ENCODE assay signal across 20 mouse cellular contexts in genomic region chr3:56238228-56238627, GRCm38 (mm10). TPM values are rescaled to one million over a fixed set of nuclear protein-coding genes. Genes with fewer than 3 reads are reported as not detected.
A peak's percentile ranks its signal among the peaks of the same experiment; 100 is the strongest.
DNase-seq lines count a peak whose midpoint lies in the region; ATAC-seq lines count a peak whose summit lies in the region.
"Had no signal": no experiment of that assay in that cellular context is flagged by ENCODE, and none has a peak within 500 bp of the region (broad histone marks: within the 10 kb centered on the region; RNA-seq: fewer than 3 reads in every experiment).

No protein-coding gene starts in this region.

- no peaks in the 10 kb centered on the region for H3K36me3 ChIP-seq in kidney, embryonic 16.5 days (ENCODE audit: insufficient read depth, low read length)
- H3K36me3 ChIP-seq: G1E had no signal

- no peak overlapping the region for H3K27ac ChIP-seq in kidney, embryonic 16.5 days (ENCODE audit: low read length)

- no peak overlapping the region for H3K4me3 ChIP-seq in kidney, embryonic 16.5 days (ENCODE audit: low read length)

- H3K4me1 ChIP-seq in kidney, embryonic 16.5 days (ENCODE audit: insufficient read depth, low read length), result no peaks in the 10 kb centered on the region

- H3K27me3 ChIP-seq in kidney, embryonic 16.5 days (ENCODE audit: insufficient read depth, low read length), result no peaks in the 10 kb centered on the region
- H3K27me3 ChIP-seq: CH12.LX, Patski had no signal

- ATAC-seq in kidney, embryonic 16.5 days (ENCODE audit: low FRiP score, low TSS enrichment), result no peak
- ATAC-seq: activated CD4-positive, CD25-positive, alpha-beta regulatory T cell, adult 4 months; CD4-positive, CD25-positive, alpha-beta regulatory T cell, adult 4 months; Patski had no signal

- H3K4me2 ChIP-seq in kidney, embryonic 16.5 days (replicated peaks; ENCODE audit: low read depth, low read length), result no peak overlapping the region

- H3K9me3 ChIP-seq in kidney, embryonic 16.5 days (ENCODE audit: low read length), result no peaks in the 10 kb centered on the region

- DNase-seq in heart, adult 11 months, result peak; percentile 79
- DNase-seq in heart, postnatal 4 days, result no peak
- DNase-seq in A20 (ENCODE audit: low read depth, low spot score), result peak; percentile 13
- DNase-seq: adrenal gland, adult 2 months; adrenal gland, adult 8-10 months; adrenal gland, postnatal 10 days; adrenal gland, postnatal 14 days; adrenal gland, postnatal 25 days; adrenal gland, postnatal 36 days; B cell, adult 2 months; cerebellum, adult 11 months; cerebellum, adult 11-12 months; cerebellum, adult 18-20 months; cerebellum, adult 2 months had no signal

- H3K9ac ChIP-seq in kidney, embryonic 16.5 days (replicated peaks; ENCODE audit: low read length), result no peak overlapping the region

- WGBS in kidney, embryonic 16.5 days, result 54% methylated on average over 2 of the region's 2 CpGs

RNA-seq across cellular contexts. Expression of gene Nbea, which starts 54.7 kb away (rescaled TPM):
- total RNA-seq in heart, postnatal 4 days (2021), result 10 to 100 TPM; 30.8 to 31.9 TPM
- polyA plus RNA-seq in kidney, embryonic 16.5 days (2015; fragmentation: Nextera tagmentation; extraction: Ambion mirVana), result 6.4 and 8.2 TPM in 2 replicates
- polyA plus RNA-seq: G1E had no signal
